Mouse (Mus musculus) kidney, adult 2 months (tissue): ENCODE results near the gene Ranbp3l.

Experiments
- CTCF ChIP-seq: fragments of 200-500 bp; conservative IDR thresholded peaks from 2 replicates; pipeline ENCODE4 v1.5.1; 2011; ENCODE audit warnings: low read depth, mild to moderate bottlenecking, control low read depth, low read length, moderate library complexity, mixed read lengths; ENCODE audit not compliant: insufficient read depth, insufficient read length
- POLR2A ChIP-seq: fragments of 200-500 bp; IDR thresholded peaks from one replicate; pipeline ENCODE4 v1.6.1; 2011; ENCODE audit warnings: low read depth, low read length, control low read depth

DNA sequence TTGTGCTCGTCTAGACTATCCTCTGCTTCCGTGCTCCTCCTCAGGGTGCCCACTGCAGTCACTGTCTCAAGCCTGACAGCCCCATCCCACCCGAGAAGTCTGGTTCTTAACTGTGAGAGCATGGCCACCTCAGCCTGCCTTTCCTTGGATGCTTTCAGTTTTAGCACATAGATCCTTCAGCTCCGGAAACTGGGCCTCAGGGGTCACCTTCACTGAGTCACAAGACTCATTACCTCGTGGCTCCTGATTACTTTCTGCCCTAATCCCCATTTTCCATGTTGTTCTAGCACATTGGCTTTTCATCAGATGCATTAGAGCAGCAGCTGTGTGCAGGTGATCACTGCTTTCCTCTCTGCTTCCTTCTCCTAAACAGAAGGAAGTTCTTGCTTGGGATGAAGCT, 119.7 kb downstream of the Ranbp3l start:
- TF ChIP-seq CTCF: no peak
- no peak for TF ChIP-seq POLR2A
